Mouse (Mus musculus) liver, embryonic 16.5 days (tissue): Measurements from ENCODE around the gene Ak1. TPM values are rescaled to one million over a fixed set of nuclear protein-coding genes. Genes with fewer than 3 reads are reported as not detected.

Experiments used
- ATAC-seq: fragments of 200-750 bp; cut with Nextera tagmentation; 2 replicates; pipeline ENCODE4 v1.8.0; 2017; ENCODE audit warnings: low read depth, mild to moderate bottlenecking, moderate number of reproducible peaks, moderate library complexity
- H3K27ac ChIP-seq: fragments of 300-500 bp; sonication (generic); 2 replicates; pipeline ENCODE4 v1.5.1; 2014; ENCODE audit warnings: mild to moderate bottlenecking, low read length
- H3K27me3 ChIP-seq: fragments of 300-500 bp; sonication (generic); 2 replicates; pipeline ENCODE4 v1.6.1; 2014; ENCODE audit warnings: low read depth, low read length, mixed read lengths; ENCODE audit not compliant: control insufficient read depth, insufficient read depth
- H3K36me3 ChIP-seq: fragments of 300-500 bp; sonication (generic); 2 replicates; pipeline ENCODE4 v1.6.1; 2014; ENCODE audit warnings: mild to moderate bottlenecking; ENCODE audit not compliant: control insufficient read depth, insufficient read depth
- H3K4me1 ChIP-seq: fragments of 300-500 bp; sonication (generic); 2 replicates; pipeline ENCODE4 v1.6.1; 2014; ENCODE audit warnings: low read depth, low read length, mixed read lengths; ENCODE audit not compliant: control insufficient read depth
- H3K4me2 ChIP-seq: fragments of 300-500 bp; sonication (generic); 2 replicates; pipeline ENCODE4 v1.6.1; 2014; ENCODE audit warnings: low read depth, low read length, mixed read lengths
- H3K4me3 ChIP-seq: fragments of 300-500 bp; sonication (generic); 2 replicates; pipeline ENCODE4 v1.5.1; 2014; ENCODE audit warnings: low read depth, mild to moderate bottlenecking, low read length
- H3K9ac ChIP-seq: fragments of 300-500 bp; sonication (generic); 2 replicates; pipeline ENCODE4 v1.6.1; 2014; ENCODE audit warnings: low read depth, low read length
- H3K9me3 ChIP-seq: fragments of 300-500 bp; sonication (generic); replicated peaks from 2 replicates; pipeline ENCODE4 v1.6.1; 2016; ENCODE audit warnings: low read length; ENCODE audit not compliant: control insufficient read depth
- WGBS: fragments of 180-500 bp; shearing (Covaris S2); extraction: QIAGEN DNeasy Blood & Tissue Kit; methylation state at CpG from one replicate; pipeline ENCODE4 v1.1.7; 2014; ENCODE audit not compliant: insufficient replicate concordance; 5-methylcytosine and 5-hydroxymethylcytosine counted together
- polyA plus RNA-seq: library from polyadenylated mRNA; unstranded; fragments of >200 nt; fragmentation: Nextera tagmentation; extraction: Ambion mirVana; gene quantifications from 2 replicates; pipeline ENCODE4 v1.2.1, GENCODE M21; 2015

Gene Ak1
- polyA plus RNA-seq, 1 experiment from 2014 or later, result 7.9 TPM

- Histone ChIP-seq H3K4me3 (no peak overlapping the region), H3K27ac (no peak overlapping the region), H3K27me3 (no peaks in the 10 kb centered on the region), H3K9ac (no peak overlapping the region), H3K4me2 (no peak overlapping the region), H3K4me1 (peaks cover 9% of the 10 kb centered on the region), H3K9me3 (no peaks in the 10 kb centered on the region), H3K36me3 (no peaks in the 10 kb centered on the region)
- WGBS, result 53% methylated on average over 9 of the region's 9 CpGs
- no peak for ATAC-seq
Observed at GRCm38 (mm10) chr2:32629276-32629976, 7.9 kb downstream of the Ak1 start.

- Histone ChIP-seq H3K4me2 (no peak overlapping the region), H3K9me3 (no peaks in the 10 kb centered on the region), H3K36me3 (no peaks in the 10 kb centered on the region), H3K9ac (no peak overlapping the region), H3K4me3 (no peak overlapping the region), H3K27ac (no peak overlapping the region), H3K4me1 (peaks cover 9% of the 10 kb centered on the region), H3K27me3 (no peaks in the 10 kb centered on the region)
- no peak for ATAC-seq
- 73% methylated on average over 7 of the region's 9 CpGs for WGBS
Observed at GRCm38 (mm10) chr2:32630036-32630435, 8.5 kb downstream of the Ak1 start.

GRCm38 (mm10) chr2:32631046-32631445, 9.5 kb downstream of the Ak1 start:
- Histone ChIP-seq H3K9me3 (no peaks in the 10 kb centered on the region), H3K4me3 (no peak overlapping the region), H3K9ac (no peak overlapping the region), H3K4me2 (no peak overlapping the region), H3K4me1 (peaks cover 1% of the 10 kb centered on the region; the same call in 1 of the 2 replicates), H3K27ac (no peak overlapping the region), H3K36me3 (no peaks in the 10 kb centered on the region), H3K27me3 (no peaks in the 10 kb centered on the region)
- WGBS, result 79% methylated on average over 10 of the region's 10 CpGs
- ATAC-seq, result no peak

GRCm38 (mm10) chr2:32631737-32632394, 10.3 kb downstream of the Ak1 start:
- H3K4me2 ChIP-seq, result no peak overlapping the region
- WGBS, result 41% methylated on average over 7 of the region's 7 CpGs
- no peaks in the 10 kb centered on the region for H3K36me3 ChIP-seq
- no peaks in the 10 kb centered on the region for H3K27me3 ChIP-seq
- no peaks in the 10 kb centered on the region for H3K9me3 ChIP-seq
- no peaks in the 10 kb centered on the region for H3K4me1 ChIP-seq
- H3K4me3 ChIP-seq, result no peak overlapping the region
- H3K27ac ChIP-seq, result no peak overlapping the region
- ATAC-seq, result peak; percentile 70
- no peak overlapping the region for H3K9ac ChIP-seq

- no peak overlapping the region for H3K27ac ChIP-seq
- H3K36me3 ChIP-seq, result no peaks in the 10 kb centered on the region
- ATAC-seq, result no peak
- WGBS, result 79% methylated on average over 5 of the region's 5 CpGs
- no peak overlapping the region for H3K4me3 ChIP-seq
- H3K9me3 ChIP-seq, result no peaks in the 10 kb centered on the region
- H3K9ac ChIP-seq, result no peak overlapping the region
- no peaks in the 10 kb centered on the region for H3K27me3 ChIP-seq
- no peak overlapping the region for H3K4me2 ChIP-seq
- peaks cover 6% of the 10 kb centered on the region for H3K4me1 ChIP-seq
Observed at GRCm38 (mm10) chr2:32633660-32634059, 12.1 kb downstream of the Ak1 start.

GRCm38 (mm10) chr2:32634277-32635105, 12.9 kb downstream of the Ak1 start:
- peaks cover 6% of the 10 kb centered on the region for H3K4me1 ChIP-seq
- no peaks in the 10 kb centered on the region for H3K36me3 ChIP-seq
- no peak overlapping the region for H3K9ac ChIP-seq
- H3K4me3 ChIP-seq, result no peak overlapping the region
- no peak overlapping the region for H3K27ac ChIP-seq
- H3K27me3 ChIP-seq, result no peaks in the 10 kb centered on the region
- H3K9me3 ChIP-seq, result no peaks in the 10 kb centered on the region
- no peak for ATAC-seq
- H3K4me2 ChIP-seq, result no peak overlapping the region
- 63% methylated on average over 10 of the region's 10 CpGs for WGBS

GRCm38 (mm10) chr2:32636617-32637016, 15.1 kb downstream of the Ak1 start:
- WGBS, result 71% methylated on average over 7 of the region's 7 CpGs
- Histone ChIP-seq H3K4me2 (no peak overlapping the region), H3K4me1 (peaks cover 6% of the 10 kb centered on the region), H3K27ac (no peak overlapping the region), H3K9me3 (no peaks in the 10 kb centered on the region), H3K4me3 (no peak overlapping the region), H3K36me3 (no peaks in the 10 kb centered on the region), H3K9ac (no peak overlapping the region), H3K27me3 (no peaks in the 10 kb centered on the region)
- no peak for ATAC-seq

GRCm38 (mm10) chr2:32637778-32638281, 16.3 kb downstream of the Ak1 start:
- Histone ChIP-seq H3K9ac (no peak overlapping the region), H3K27ac (no peak overlapping the region), H3K4me2 (no peak overlapping the region), H3K27me3 (no peaks in the 10 kb centered on the region), H3K9me3 (no peaks in the 10 kb centered on the region), H3K36me3 (no peaks in the 10 kb centered on the region), H3K4me1 (peaks cover 6% of the 10 kb centered on the region), H3K4me3 (no peak overlapping the region)
- 30% methylated on average over 11 of the region's 11 CpGs for WGBS
- peak; percentile 80 for ATAC-seq
